Mouse (Mus musculus) retina, postnatal 1 day (tissue): Measurements from ENCODE around the gene Scpep1.
A peak's percentile ranks its signal among the peaks of the same experiment; 100 is the strongest.
"Not testable (repeated sequence)": the region's sequence is repeated elsewhere in the genome, so short reads cannot be mapped to it uniquely, and the experiment has no call there.

Experiments used
- DNase-seq: peaks from one replicate; pipeline ENCODE4 v3.0.0-alpha.2; 2012

Gene Scpep1

GRCm38 (mm10) chr11:88909388-88910036 is 45.8 kb downstream of the Scpep1 start:
- no peak for DNase-seq

GRCm38 (mm10) chr11:88908557-88909211 is 46.6 kb downstream of the Scpep1 start:
- peak; percentile 74 for DNase-seq

- no peak for DNase-seq
These were observed 47.4 kb downstream of the Scpep1 start for GRCm38 (mm10) chr11:88907886-88908285.

GRCm38 (mm10) chr11:88905621-88906020 is 49.6 kb downstream of the Scpep1 start:
- peak; percentile 14 for DNase-seq

- DNase-seq: no peak
These were observed 51.2 kb downstream of the Scpep1 start for GRCm38 (mm10) chr11:88904080-88904479.

- DNase-seq: no peak
These were observed 52.5 kb downstream of the Scpep1 start for GRCm38 (mm10) chr11:88902762-88903161.

- no peak for DNase-seq
These were observed 53.9 kb downstream of the Scpep1 start for GRCm38 (mm10) chr11:88901341-88901802.

GRCm38 (mm10) chr11:88899561-88899960 is 55.7 kb downstream of the Scpep1 start:
- DNase-seq: no peak

- no peak for DNase-seq
These were observed 56.9 kb downstream of the Scpep1 start for GRCm38 (mm10) chr11:88898380-88898763.

GRCm38 (mm10) chr11:88897624-88898379 is 57.5 kb downstream of the Scpep1 start:
- no peak for DNase-seq

- DNase-seq: not testable (repeated sequence)
These were observed 59.4 kb downstream of the Scpep1 start for GRCm38 (mm10) chr11:88895800-88896232.

- not testable (repeated sequence) for DNase-seq
These were observed 60.0 kb downstream of the Scpep1 start for GRCm38 (mm10) chr11:88895235-88895634.

- not testable (repeated sequence) for DNase-seq
These were observed 61.0 kb downstream of the Scpep1 start for GRCm38 (mm10) chr11:88894279-88894678.

- not testable (repeated sequence) for DNase-seq
These were observed 61.8 kb downstream of the Scpep1 start for GRCm38 (mm10) chr11:88893501-88893900.

- not testable (repeated sequence) for DNase-seq
These were observed 62.5 kb downstream of the Scpep1 start for GRCm38 (mm10) chr11:88892789-88893188.

GRCm38 (mm10) chr11:88891921-88892561 is 63.2 kb downstream of the Scpep1 start:
- DNase-seq: not testable (repeated sequence)

GRCm38 (mm10) chr11:88891446-88891845 is 63.8 kb downstream of the Scpep1 start:
- not testable (repeated sequence) for DNase-seq

- DNase-seq: not testable (repeated sequence)
These were observed 64.4 kb downstream of the Scpep1 start for GRCm38 (mm10) chr11:88890904-88891303.

GRCm38 (mm10) chr11:88888996-88889395 is 66.3 kb downstream of the Scpep1 start:
- no peak for DNase-seq

GRCm38 (mm10) chr11:88884376-88885065 is 70.7 kb downstream of the Scpep1 start:
- peak; percentile 52 for DNase-seq

- no peak for DNase-seq
These were observed 77.3 kb downstream of the Scpep1 start for GRCm38 (mm10) chr11:88878011-88878410.
